ENCODE assay signal across 16 mouse cellular contexts in genomic region chr10:99004866-99005265, GRCm38 (mm10).
"Had no signal": no experiment of that assay in that cellular context is flagged by ENCODE, and none has a peak within 500 bp of the region (broad histone marks: within the 10 kb centered on the region; RNA-seq: fewer than 3 reads in every experiment).

No protein-coding gene starts in this region.

- H3K9ac ChIP-seq: liver, embryonic 12.5 days; lung, embryonic 14.5 days; midbrain, embryonic 15.5 days; neural tube, embryonic 12.5 days; stomach, embryonic 15.5 days had no signal

- H3K4me2 ChIP-seq: liver, embryonic 12.5 days; lung, embryonic 14.5 days; midbrain, embryonic 11.5 days; midbrain, embryonic 15.5 days; neural tube, embryonic 12.5 days; stomach, embryonic 15.5 days had no signal

- H3K4me3 ChIP-seq: limb, embryonic 10.5 days; liver, embryonic 12.5 days; megakaryocyte, embryonic 14.5 days; midbrain, embryonic 15.5 days; neural tube, embryonic 12.5 days; stomach, embryonic 15.5 days had no signal

- H3K27me3 ChIP-seq: liver, embryonic 12.5 days; megakaryocyte, embryonic 14.5 days; midbrain, embryonic 15.5 days; neural tube, embryonic 12.5 days; stomach, embryonic 15.5 days had no signal

- H3K4me1 ChIP-seq: limb, embryonic 10.5 days; liver, embryonic 12.5 days; megakaryocyte, embryonic 14.5 days; midbrain, embryonic 15.5 days; neural tube, embryonic 12.5 days; stomach, embryonic 15.5 days had no signal

- DNase-seq: kidney, adult 18-20 months; kidney, postnatal 25 days; lung, embryonic 14.5 days; lung, postnatal 10 days; retina, postnatal 1 day; right cerebral cortex, postnatal 4 days; thymus, adult 2 months; thymus, postnatal 25 days had no signal

- ATAC-seq: liver, embryonic 12.5 days; midbrain, embryonic 15.5 days had no signal

- H3K27ac ChIP-seq: limb, embryonic 10.5 days; liver, embryonic 12.5 days; macrophage; midbrain, embryonic 15.5 days; neural tube, embryonic 12.5 days; stomach, embryonic 15.5 days had no signal

- H3K9me3 ChIP-seq: limb, embryonic 10.5 days; liver, embryonic 12.5 days; megakaryocyte, embryonic 14.5 days; midbrain, embryonic 15.5 days; neural tube, embryonic 12.5 days; stomach, embryonic 15.5 days had no signal
